Mouse (Mus musculus) kidney, postnatal 36 days (tissue): ENCODE results near the gene Smtnl2.
A peak's percentile ranks its signal among the peaks of the same experiment; 100 is the strongest.

Experiments used
- DNase-seq, 2 experiments: peaks; one replicate each; pipeline ENCODE4 v3.0.0; 2021 to 2022; ENCODE audit warnings: mixed read lengths in 2 of 2

Gene Smtnl2

DNA sequence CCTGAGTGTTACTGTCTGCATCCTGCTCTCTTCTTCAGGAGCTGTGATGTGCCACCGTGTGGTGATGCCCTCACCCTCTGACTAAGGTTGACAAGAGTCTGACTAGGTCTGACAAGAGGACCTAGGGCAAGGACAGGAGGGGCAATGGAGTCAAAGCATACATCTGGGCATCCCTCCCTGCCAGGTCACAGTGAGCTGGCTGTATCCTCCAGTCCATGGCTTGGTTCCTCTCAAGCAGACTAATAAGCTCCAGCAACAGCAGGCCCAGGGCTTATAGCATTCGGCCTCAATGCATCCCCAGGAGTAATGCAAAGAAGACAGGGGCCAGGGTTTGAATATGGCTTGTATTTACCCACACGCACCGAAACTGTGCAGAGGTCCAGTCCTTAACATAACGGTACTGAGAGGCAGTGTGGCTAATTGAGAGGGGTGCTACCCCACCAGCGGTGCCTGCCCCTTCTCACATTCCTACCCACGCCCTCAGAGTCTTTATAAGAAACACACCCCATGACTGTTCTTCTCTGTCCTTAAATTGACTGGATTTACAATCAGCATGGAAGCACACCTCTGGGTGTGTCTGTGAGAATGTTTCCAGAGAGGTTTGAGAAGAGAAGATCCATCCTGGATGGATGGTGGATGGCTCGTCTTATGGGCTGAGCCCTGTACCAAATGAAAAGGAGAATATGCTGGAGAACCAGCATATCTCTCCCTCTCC lies 13.5 kb downstream of the Smtnl2 start:
- no peak for DNase-seq

DNA sequence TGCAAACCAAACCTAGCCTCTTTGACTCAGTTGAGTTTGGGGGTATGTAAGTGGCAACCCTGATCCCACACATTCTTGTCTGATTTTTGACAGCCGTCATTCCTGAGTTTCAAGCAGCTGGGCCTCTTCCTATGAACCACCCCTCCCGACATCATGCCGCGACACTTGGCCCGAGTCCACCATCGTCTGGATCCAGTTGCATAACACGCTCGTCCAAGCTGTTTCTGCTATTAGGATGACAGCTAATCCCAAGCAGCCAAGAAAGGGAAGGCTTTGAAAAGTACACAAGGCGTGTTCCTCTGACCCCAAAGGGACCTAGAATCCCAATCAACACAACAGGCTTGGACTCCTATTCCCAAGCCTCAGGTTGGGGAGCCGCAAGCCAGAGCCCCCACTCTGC lies 14.4 kb downstream of the Smtnl2 start:
- DNase-seq, result peak; percentile 47 to 73

DNA sequence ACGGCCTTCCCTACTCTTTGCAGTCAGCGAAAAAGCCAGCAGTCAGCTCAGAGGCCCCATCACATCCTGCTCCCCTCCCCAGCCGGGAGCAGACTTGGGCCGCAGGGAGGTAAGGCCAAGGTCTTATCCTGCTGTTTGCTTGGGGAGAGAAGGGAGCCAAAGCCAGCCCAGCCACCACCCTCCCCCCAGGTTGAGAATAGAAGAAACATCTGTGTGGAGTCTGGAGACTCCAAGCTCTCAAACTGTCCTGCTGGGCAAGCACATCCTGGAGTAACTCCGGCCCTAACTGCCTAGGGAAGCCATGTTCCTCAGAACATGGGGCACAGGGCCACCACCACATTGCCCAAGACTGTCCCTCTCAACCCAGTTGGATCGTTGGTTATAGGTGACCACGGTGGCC lies 14.9 kb downstream of the Smtnl2 start:
- DNase-seq, result no peak

DNA sequence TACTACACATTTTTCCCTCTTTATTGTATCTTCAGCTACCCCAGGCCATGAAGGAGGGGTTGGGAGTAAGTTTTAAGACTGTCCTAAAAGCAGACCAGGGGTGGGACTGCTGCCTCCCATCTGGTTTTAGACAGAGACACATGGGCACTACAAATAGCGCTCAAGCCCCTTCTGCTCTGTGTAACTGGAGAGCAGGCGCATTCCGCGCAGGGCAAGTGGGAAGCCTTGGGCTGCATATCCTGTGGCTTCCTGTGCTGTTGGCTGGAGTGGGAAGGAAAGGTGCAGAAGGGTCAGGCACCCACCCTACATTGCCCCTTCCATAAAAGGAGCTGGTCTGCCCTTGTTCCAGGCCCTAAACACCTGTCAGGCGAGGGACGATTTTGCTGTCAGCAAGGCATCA lies 15.9 kb downstream of the Smtnl2 start:
- no peak for DNase-seq

DNA sequence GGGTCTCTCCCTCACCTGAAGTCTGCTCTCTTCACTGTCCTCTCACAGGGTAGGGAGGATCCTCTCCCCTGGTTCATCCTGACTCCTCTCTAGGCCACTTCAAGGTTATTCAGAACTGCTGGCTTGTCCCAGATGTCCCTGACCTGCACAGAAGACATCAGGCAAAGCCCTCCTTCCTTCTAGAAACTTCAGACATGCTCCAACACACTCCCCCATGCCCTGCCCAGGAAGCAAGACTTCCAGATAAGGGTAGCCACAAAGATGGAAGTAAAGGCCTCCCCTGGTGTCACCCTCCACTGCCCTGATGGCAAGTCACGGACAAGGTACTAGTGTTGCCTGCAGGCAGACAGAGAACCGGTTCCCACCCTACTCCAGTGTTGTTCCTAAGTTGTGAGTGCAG lies 16.8 kb downstream of the Smtnl2 start:
- DNase-seq, result no peak

DNA sequence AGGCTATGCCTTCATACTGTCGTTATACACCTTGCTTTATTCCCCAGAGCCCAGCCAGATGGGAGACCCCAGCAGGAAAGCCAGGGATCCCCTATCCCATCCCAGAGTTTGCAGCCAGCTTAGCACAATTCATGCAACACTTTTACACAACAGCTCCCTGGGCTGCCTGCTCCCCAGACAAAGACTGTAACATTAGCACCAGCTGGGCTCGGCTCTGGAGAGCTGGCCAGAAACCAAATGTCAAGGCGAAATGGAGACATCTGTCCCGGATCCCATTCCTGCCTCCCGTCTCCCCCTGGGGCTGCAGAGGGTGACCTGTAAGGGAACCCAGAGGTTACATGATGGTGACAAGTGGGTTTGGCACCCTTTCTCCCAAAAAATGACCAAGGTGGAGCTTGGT lies 17.8 kb downstream of the Smtnl2 start:
- DNase-seq, result no peak

DNA sequence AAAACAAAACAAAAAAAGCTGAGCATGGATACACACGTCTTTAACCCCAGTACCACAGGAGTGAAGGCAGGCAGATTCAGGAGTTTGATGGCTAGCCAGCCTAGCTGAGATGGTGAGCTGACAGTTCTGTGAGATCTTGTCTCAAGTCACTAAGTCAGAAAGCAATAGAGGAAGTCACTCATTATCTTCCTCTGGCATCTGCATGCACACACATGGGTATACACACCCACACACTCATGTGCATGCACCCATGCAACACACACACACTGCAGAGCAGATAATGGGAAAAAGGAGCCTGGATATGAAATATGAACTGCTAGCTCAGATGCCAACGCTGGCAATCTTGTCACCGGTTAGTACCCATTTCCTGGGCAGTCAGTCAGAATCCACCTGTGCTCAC lies 18.3 kb downstream of the Smtnl2 start:
- no peak for DNase-seq

DNA sequence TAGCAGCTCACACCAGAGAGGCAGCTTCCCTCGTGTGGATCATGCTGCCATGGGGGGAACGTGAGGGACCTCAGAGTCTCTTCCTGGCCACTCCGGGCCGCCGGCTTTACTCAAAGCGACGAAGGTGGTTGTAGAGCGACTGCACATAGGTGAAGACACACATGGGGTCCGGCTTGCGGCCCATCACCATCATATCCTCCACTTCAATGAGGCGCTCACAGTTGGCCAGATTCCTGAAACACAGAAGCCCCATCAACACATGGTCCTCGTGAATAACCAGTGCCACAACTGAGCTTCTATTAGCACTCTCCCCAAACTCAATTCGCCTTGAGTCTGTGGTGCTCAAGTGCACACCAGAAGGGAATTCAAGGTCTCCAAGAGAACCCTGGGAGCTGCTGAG lies 20.3 kb downstream of the Smtnl2 start:
- no peak for DNase-seq

DNA sequence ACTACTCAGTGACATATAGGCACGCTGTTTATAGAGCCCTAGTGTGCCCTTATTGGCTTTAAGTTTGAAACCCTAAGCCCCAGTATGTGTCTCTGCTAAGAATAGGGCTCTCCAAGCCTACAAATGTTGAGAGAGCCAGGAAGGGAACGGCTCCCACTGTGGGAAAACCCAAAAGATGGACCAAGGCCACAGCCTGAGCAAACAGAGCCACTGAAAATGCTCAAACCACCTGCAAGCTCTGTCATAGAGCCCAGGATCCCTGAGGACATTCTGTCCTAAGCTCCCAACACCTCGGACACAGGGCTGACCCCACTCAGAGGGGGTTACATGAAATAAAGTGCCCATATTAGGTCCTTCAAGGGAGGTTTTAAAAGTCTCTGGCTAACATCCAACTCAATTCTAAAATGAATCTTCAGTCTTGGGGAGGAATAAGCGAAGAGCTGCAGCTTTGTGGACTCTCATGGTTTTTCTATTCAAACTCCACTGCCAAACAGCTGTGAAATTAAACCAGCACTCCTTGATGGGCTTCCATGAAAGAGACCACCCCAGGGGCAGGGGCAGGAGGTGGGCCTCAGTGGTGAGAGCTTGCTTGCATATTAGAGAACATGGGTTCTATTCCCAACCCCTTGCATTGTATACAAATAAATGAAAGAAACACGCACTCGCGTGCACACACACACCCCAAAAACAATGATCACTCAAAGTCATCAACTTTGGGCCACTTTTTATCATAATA lies 21.9 kb downstream of the Smtnl2 start:
- no peak for DNase-seq

DNA sequence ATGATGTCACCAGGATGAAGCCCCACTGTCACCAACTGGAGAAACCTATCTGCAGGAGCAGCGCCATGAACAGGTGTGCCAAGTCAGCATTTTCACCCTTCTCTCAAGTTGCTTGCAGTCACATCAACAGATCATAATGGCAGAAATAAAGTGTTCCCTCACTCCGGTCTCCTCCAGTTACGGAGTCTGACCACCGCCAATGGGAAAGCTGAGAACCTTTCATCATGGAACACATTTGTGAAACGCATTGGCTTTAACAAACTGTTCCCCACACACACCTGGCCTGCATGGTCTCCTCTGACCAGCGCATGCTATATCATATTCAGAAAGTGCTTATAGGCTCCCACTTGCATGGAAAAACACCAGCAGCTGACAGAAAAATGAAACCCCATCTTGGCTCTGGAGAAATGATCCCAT lies 23.4 kb downstream of the Smtnl2 start:
- DNase-seq, result no peak

DNA sequence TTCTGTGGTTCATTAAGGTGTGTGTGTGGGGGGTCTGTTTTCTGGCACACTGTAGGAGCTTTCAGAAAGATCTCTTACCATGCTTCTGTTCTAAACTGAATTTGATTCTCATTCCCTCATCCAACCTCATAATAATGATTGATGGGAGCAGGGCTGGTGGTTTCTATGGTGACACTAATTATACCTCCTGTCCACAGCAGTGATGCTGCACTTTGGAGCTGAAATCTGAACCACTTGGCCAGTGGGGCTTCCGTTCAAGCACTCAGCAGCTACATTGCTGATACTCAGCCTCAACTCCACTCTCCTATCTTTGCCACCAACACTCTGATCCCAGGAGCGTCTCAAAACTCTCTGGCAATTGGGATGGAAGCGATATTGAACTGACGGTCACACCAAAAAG lies 32.2 kb downstream of the Smtnl2 start:
- DNase-seq, result no peak

DNA sequence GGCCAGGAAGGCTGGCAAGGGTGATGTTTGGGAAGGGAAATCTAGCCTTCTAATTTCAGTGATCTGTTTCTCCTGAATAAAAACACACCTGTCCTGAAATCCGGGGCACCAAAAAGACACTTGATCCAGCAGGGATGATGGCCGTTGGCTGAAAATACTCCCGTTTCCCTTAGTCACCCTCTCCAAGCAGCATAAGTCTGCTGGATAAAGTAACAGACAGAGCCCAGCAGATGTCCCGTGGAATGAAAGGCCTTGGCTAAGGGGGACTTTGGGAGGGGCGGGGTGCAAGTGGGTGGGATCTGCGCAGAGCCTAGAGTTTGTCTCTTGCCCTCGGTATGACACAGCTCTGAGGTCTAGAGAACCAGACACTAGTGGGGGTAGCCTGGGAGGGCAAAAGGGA lies 33.3 kb downstream of the Smtnl2 start:
- no peak for DNase-seq

DNA sequence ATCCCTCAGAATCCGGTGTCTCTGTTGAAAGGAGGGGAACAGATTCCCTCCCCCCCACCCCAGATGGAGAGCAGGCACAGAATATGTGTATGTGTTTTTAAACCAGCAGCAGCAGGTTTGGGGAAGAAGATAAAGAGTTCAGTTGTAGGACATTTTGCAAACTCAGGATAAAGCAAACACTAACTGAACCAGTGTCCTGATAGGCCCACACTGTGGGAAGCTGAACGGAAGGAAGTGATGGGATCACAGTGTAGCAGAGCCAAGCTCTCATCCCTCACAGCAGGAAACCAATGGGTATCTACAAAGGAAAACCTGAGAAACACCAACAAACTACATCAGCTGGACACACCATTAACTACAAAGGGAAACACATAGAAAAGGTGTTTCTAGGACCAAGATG lies 35.0 kb downstream of the Smtnl2 start:
- no peak for DNase-seq

DNA sequence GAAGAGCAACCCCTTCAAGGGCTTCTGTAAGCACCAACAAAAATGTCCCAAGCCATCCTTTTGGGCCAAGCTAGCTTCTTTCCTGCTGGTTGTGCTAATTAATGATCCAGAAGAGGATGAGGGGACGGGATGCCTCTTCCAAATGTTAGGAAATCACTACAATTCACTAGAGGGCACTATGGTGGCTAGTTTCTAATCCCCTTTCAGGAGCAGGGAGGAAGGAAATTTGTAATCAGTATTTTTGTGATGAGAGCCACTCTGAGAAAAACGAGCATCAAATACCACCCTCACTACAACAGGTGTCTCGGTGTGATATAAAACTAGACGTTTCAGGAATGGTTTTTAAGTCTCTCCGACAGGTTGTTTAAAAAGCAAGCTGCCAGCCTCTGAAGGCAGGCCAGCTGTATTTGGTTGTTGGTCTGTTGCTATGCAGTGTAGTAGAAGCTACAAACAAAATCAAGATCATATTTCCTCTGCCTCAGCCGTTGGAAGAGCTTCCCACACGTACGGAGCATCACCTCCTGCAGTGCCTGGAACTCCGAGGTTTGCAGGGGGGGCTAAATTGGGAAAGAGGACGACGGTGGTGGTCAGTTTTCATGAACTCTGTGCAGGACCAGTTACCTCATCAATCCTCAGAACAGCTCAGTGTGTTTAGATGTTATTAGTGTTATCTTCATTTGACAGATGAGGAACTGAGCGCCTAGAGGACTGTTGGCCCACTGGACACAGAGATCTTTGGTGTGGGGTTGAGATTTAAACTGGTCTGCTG lies 41.4 kb downstream of the Smtnl2 start:
- DNase-seq, result peak in 1 of 2 experiments; percentile 13

DNA sequence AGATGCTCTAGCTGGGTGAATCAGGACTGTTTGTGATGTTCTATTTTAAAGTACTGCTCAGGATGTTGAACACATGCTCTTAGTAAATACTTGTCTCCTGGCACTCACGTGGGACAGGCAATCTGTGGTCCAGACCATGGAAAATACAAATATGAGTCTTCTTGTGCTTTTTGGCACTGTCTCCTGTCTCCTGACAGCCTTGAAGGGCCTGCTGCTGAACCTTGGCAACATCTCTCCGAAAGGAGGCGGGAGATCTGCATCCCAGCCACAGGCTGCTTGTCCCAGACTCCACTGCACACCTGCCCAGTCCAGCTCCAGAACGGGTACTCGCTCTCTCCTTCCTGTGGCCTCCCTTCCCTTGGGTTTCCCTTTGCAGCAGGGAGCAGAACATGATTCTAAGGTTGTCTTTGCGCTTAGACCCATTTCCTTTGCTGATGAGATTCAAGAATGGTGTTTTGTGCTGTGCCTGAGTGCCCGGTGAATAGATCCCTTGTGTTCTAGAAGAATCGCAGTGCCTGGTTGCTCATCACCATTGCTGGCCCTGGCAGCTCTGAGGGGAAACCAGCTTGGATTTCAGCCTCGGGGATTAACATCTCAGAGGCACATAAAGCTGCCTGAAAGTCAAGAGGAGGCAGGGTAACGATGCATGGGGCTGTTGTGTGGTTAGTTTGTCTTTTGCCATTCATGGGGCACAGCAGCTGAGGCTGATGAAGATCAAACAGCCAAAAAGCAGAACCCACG lies 43.4 kb downstream of the Smtnl2 start:
- DNase-seq, result no peak

DNA sequence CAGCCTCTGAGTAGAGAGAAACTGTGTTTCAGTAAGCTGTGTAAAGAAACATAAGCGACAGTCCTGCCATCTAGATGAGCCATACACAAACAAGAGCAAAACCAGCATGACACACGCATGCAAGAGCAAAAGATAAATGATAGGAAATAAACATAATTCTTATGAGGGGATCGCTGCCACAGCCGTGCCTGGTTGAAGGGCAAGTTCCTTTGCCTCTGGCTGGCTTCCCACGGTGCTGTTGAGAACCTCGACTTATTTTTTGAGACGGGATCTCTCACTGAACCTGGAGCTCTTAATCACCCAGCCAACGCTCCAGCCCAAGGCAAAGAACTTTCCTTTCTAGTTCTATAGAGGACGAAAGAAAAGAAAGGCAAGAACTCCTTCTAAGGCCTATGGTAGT lies 45.4 kb downstream of the Smtnl2 start:
- DNase-seq, result no peak

DNA sequence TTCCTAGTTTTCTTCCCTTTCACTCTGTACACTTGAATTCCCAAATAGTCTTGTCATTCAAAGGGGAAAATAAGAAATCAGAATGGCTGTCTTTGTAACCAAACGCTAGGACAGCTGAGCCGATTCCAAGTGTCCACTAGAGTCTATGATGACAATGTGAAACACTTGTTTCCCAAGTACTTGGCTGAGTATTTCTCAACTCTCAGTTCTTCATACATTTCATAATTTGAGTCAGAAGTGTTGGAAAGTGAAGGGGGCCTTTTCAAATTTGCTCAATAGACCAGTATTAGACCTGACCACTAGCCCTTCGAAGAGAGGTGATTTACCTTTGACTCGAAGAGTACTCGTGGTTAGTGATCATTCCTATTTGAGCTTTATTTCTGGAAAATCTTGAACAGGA lies 47.0 kb downstream of the Smtnl2 start:
- no peak for DNase-seq

DNA sequence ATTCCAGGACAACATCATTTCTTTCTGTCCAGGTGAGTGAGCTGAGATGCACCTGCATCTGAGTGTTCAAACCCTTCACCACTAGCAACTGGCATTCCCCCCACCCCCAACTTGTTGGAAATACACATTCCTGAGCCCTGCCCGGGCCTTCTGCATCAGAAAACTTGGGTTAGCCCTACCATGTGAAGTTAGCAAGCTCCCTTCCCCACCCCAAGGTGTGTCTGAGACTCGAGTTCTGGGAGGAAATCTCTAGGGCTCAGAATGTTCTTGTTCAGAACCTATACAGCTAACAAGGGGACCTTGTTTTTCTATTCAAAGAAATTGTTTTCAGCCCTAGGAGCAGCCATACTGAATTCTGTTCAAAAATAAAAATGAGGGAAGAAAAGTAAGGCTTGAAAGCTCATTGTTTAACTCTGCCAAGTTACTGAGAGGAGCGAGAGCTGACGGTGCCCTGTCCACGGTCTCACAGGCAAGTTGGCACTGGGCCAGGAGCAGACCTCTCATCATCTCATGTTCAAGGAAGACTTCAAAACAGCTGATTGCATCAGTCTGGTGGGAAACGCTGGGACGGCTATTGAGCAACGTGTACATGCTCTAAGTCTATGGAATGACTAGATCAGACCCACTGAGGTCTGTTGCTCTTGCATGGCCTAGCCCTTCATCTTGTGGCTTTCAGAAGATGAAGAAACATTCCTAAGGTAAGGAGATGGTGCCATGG lies 47.8 kb downstream of the Smtnl2 start:
- no peak for DNase-seq

DNA sequence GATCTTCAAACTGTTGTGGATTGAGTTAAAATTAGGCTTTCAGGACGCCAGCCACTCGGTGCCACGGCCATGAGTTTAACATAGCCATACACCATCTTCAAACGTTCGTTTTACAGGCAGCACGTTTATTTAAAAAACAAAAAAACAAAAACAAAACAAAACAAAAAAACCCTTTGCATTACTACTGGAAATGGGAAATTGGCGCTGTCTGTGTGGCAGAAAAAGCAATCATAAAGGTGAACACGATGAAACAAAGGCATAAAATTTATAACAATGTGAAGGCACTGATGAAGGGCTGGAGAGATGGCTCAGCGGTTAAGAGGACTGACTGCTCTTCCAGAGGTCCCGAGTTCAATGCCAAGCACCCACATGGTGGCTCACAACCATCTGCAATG lies 49.2 kb downstream of the Smtnl2 start, which contains the start of gene Tekt1:
TSS of gene Tekt1 (minus strand) at position 96 of the 395 bp plus-strand sequence.
- no peak for DNase-seq

DNA sequence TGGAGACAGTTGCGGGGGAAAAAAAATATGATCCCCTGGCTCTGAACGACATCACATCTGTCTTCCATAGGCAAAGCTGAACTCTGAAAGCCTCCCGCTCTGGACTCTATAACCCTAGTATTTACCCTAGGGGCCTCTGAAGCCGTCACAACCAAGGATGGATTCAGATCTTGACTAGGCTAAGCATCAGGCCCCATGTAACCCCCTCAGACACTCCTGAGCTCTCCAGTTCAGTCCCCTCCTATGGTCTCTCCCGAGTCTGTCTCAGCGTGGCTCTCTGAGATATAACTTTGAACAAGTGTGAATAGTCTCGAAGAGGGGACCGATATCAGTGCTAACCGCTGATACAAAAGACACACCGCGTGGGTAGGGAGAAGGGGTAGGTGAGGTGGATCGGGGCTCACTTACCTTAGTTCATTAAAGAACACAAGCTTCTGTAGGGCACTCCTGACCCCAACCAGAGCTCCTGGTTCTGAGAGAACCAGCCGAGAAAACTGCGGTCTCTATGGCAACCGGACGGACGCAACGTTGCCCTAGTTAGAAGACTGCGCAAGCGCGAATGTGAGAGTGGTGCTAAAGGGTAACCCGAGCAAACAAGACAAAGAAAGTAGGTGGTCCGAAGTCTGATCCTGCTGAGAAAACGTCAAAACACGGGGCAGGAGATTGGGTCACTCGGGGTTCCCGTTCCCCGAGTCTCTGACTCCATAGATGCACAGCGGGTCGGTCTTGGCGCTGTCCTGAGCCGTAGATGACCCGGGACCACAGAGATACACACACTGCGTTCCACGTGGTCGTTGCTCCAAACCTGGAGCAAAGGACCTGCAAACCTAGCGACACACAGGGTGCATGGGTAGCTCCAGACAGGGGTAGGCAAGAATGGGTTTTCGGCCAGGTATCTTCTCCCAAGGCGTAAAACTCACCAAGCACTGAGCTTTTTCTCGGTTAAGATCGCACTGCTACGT lies 49.8 kb downstream of the Smtnl2 start:
- DNase-seq, result peak; percentile 81 to 84
